Mouse (Mus musculus): ENCODE results near the gene Nppa. TPM values are rescaled to one million over a fixed set of nuclear protein-coding genes. Genes with fewer than 3 reads are reported as not detected.

Nppa gene
- total and polyA plus RNA-seq, 3 experiments = 0.26 TPM; not detected in 2

GRCm38 (mm10) chr4:147963623-147964022 lies 36.9 kb upstream of the Nppa start:
- Histone ChIP-seq H3K4me3 (ENCODE audit: control insufficient read depth in 1 of 2, insufficient read depth in 1 of 2, low read depth in 2 of 2, low read length in 2 of 2) (no peak overlapping the region), H3K27ac (ENCODE audit: control insufficient read depth, low read depth, low read length) (no peak overlapping the region), H3K9me3 (replicated peaks; ENCODE audit: insufficient read depth, low read length) (no peaks in the 10 kb centered on the region), H3K79me2 (ENCODE audit: control insufficient read depth, insufficient read depth, low read length, poor library complexity) (no peaks in the 10 kb centered on the region), H3K4me1 (ENCODE audit: control insufficient read depth in 1 of 2, insufficient read depth in 2 of 2, low read length in 2 of 2) (peaks cover 0 to 4% of the 10 kb centered on the region in 2 experiments; a peak in 1 of 4 replicates), H3K36me3 (ENCODE audit: control insufficient read depth in 1 of 2, insufficient read depth in 2 of 2, low read length in 2 of 2) (no peaks in the 10 kb centered on the region), H3K9ac (ENCODE audit: control insufficient read depth, low read depth, low read length, poor library complexity, severe bottlenecking) (no peak overlapping the region), H3K27me3 (ENCODE audit: control insufficient read depth in 1 of 2, insufficient read depth in 2 of 2, low read length in 2 of 2) (no peaks in the 10 kb centered on the region; a peak in 1 of 4 replicates)
- no peak for TF ChIP-seq ZNF384 (IDR thresholded peaks at IDR 0.05; ENCODE audit: low read depth, low read length)
- TF ChIP-seq ZMIZ1 (IDR thresholded peaks at IDR 0.05; ENCODE audit: low read depth, low read length) = no peak
- TF ChIP-seq MXI1 (IDR thresholded peaks at IDR 0.05; ENCODE audit: low read depth, low read length) = no peak
- TF ChIP-seq CHD1 (IDR thresholded peaks at IDR 0.05; ENCODE audit: low read depth, low read length) = no peak
- TF ChIP-seq TCF12 (IDR thresholded peaks at IDR 0.05; ENCODE audit: low read depth, low read length) = no peak
- no peak for TF ChIP-seq MYC (IDR thresholded peaks at IDR 0.05; ENCODE audit: low read depth, low read length)
- no peak for TF ChIP-seq GATA1 (IDR thresholded peaks at IDR 0.05; ENCODE audit: low read depth, low read length)
- no peak for TF ChIP-seq ZC3H11A (IDR thresholded peaks at IDR 0.05; ENCODE audit: low read depth, low read length)
- TF ChIP-seq POLR2AphosphoS2 (IDR thresholded peaks at IDR 0.05; ENCODE audit: low read length) = no peak
- no peak for TF ChIP-seq MAX (IDR thresholded peaks at IDR 0.05; ENCODE audit: low read length)
- TF ChIP-seq ELF1 (IDR thresholded peaks at IDR 0.05; ENCODE audit: low read depth, low read length) = no peak
- no peak for TF ChIP-seq MAZ (IDR thresholded peaks at IDR 0.05; ENCODE audit: low read depth, low read length)
- TF ChIP-seq CTCF (IDR thresholded peaks at IDR 0.05 in 2 of 3, conservative IDR thresholded peaks at IDR 0.05 in 1 of 3; ENCODE audit: control insufficient read depth in 1 of 3, insufficient read depth in 1 of 3, low read depth in 2 of 3, low read length in 3 of 3, poor library complexity in 1 of 3, severe bottlenecking in 1 of 3) = no peak
- TF ChIP-seq POLR2A (IDR thresholded peaks at IDR 0.05; ENCODE audit: control insufficient read depth in 1 of 2, insufficient read depth in 1 of 2, low read depth in 1 of 2, low read length in 2 of 2, poor library complexity in 1 of 2) = no peak
- no peak for DNase-seq (ENCODE audit: low read depth, low spot score)

DNA sequence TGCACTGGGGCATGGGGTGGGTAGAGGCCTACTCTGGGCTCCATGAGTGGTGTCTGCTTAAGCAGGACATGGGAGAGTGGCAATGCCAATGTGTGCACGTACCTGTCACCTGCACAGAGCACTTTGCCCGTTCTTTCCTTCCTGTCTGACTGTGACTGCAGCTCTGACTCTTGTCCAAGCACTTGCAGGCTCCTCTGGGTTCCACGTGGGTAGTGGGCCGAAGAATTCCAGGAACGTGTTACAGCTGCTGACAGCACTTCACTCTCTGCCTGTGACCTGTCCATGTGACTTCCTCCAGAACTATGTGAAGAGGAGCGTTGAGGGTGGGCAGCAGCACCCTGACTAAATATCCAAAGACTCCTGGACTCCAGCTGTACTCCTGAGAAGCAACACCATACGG lies 34.8 kb upstream of the Nppa start:
- Histone ChIP-seq H3K9me3 (replicated peaks; ENCODE audit: insufficient read depth, low read length) (no peaks in the 10 kb centered on the region), H3K36me3 (ENCODE audit: control insufficient read depth in 1 of 2, insufficient read depth in 2 of 2, low read length in 2 of 2) (no peaks in the 10 kb centered on the region), H3K9ac (ENCODE audit: control insufficient read depth, low read depth, low read length, poor library complexity, severe bottlenecking) (no peak overlapping the region), H3K27me3 (ENCODE audit: control insufficient read depth in 1 of 2, insufficient read depth in 2 of 2, low read length in 2 of 2) (peaks cover 0 to 3% of the 10 kb centered on the region in 2 experiments; a peak in 2 of 4 replicates), H3K27ac (ENCODE audit: control insufficient read depth, low read depth, low read length) (no peak overlapping the region), H3K79me2 (ENCODE audit: control insufficient read depth, insufficient read depth, low read length, poor library complexity) (no peaks in the 10 kb centered on the region), H3K4me3 (ENCODE audit: control insufficient read depth in 1 of 2, insufficient read depth in 1 of 2, low read depth in 2 of 2, low read length in 2 of 2) (no peak overlapping the region), H3K4me1 (ENCODE audit: control insufficient read depth in 1 of 2, insufficient read depth in 2 of 2, low read length in 2 of 2) (peaks cover 0 to under 1% of the 10 kb centered on the region in 2 experiments; a peak in 1 of 4 replicates)
- DNase-seq (ENCODE audit: low read depth, low spot score) = no peak
- no peak for TF ChIP-seq POLR2A (IDR thresholded peaks at IDR 0.05; ENCODE audit: control insufficient read depth in 1 of 2, insufficient read depth in 1 of 2, low read depth in 1 of 2, low read length in 2 of 2, poor library complexity in 1 of 2)
- no peak for TF ChIP-seq ZNF384 (IDR thresholded peaks at IDR 0.05; ENCODE audit: low read depth, low read length)
- no peak for TF ChIP-seq SIN3A (IDR thresholded peaks at IDR 0.05; ENCODE audit: low read length)
- no peak for TF ChIP-seq MYB (IDR thresholded peaks at IDR 0.05; ENCODE audit: low read depth, low read length)
- no peak for TF ChIP-seq MEF2A (IDR thresholded peaks at IDR 0.05; ENCODE audit: extremely low read depth, insufficient replicate concordance, low read depth, low read length, poor library complexity, severe bottlenecking)
- TF ChIP-seq TCF12 (IDR thresholded peaks at IDR 0.05; ENCODE audit: low read depth, low read length) = no peak
- no peak for TF ChIP-seq USF2 (IDR thresholded peaks at IDR 0.05; ENCODE audit: borderline replicate concordance in 1 of 2, insufficient read depth in 1 of 2, low read depth in 1 of 2, low read length in 2 of 2)
- no peak for TF ChIP-seq JUND (IDR thresholded peaks at IDR 0.05; ENCODE audit: low read depth, low read length)
- TF ChIP-seq SMC3 (IDR thresholded peaks at IDR 0.05; ENCODE audit: low read depth, low read length) = no peak
- TF ChIP-seq TAL1 (IDR thresholded peaks at IDR 0.05; ENCODE audit: low read length) = no peak
- TF ChIP-seq ZKSCAN1 (IDR thresholded peaks at IDR 0.05; ENCODE audit: low read depth, low read length) = no peak
- TF ChIP-seq ZC3H11A (IDR thresholded peaks at IDR 0.05; ENCODE audit: low read depth, low read length) = no peak
- TF ChIP-seq POLR2AphosphoS5 (IDR thresholded peaks at IDR 0.05; ENCODE audit: borderline replicate concordance, low read depth, low read length) = no peak
- no peak for TF ChIP-seq MYC (IDR thresholded peaks at IDR 0.05; ENCODE audit: low read depth, low read length)
